Mouse (Mus musculus): ENCODE data around the gene Olfr818.
"Not testable (repeated sequence)": the region's sequence is repeated elsewhere in the genome, so short reads cannot be mapped to it uniquely, and the experiment has no call there.

The Olfr818 gene

DNA sequence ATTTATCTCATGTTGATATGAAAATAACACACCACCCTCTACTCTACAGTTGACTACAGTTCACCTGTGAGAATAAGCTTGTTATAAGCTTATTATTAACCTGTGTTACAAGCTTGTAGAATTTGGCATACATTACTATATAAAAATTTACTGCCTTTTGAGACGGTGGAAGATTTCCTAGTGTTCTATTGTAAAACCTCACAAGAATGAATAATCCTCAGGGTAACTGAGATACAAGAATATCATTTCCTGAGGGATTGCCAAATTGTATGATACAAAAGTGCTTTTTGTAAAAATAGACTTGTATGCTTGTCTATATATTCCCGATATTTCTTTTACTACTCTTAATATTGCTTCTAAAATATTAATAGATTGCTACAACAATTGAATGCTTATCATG is at the start of gene Olfr818:
Gene Olfr818, minus strand, starts transcription at position 101 of the 400 bp plus-strand sequence.
- no peak for DNase-seq (ENCODE audit: low spot score in 2 of 2)

DNA sequence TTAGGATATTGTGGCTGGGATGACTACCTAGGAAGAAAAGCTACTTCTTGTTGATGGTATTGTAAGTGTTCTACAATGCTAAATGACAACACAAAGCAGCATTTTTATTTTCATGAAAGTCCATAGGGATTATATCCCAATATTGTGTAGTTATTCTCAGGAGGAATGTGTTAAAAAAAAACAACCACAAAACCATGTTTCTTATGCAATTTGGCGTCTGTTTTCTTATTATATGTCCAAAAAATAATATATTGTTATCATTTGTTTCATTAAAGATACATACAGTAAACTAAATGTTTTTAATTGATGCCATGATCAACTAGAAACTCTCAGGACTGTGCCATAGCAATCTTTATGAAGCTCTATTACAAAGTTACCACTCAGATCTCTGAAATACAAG is 36.1 kb upstream of the Olfr818 start, which contains the start of gene Gm10310:
Gene Gm10310, minus strand, starts transcription at position 101 of the 400 bp plus-strand sequence.
- not testable (repeated sequence) for DNase-seq (ENCODE audit: low spot score in 2 of 2)

DNA sequence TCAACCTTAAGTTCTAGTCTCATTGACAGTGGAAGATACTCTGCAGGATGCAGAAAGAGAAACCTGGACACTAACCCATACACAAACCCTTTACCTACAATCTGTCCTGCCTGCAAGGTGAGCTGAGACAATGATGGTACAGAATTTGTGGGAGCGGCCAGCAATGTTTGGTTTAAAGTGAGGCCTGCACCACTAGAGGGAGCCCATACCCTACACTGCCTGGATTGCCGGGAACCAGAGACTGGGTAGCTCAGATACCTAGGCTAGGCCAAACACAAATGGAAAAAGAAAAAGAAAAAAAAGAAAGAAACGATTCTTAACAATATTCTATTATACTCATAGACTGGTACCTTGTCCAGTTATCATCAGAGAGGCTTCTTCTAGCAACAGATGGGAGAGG is 33.0 kb upstream of the Olfr818 start:
- not testable (repeated sequence) for DNase-seq (ENCODE audit: low spot score in 2 of 2)

DNA sequence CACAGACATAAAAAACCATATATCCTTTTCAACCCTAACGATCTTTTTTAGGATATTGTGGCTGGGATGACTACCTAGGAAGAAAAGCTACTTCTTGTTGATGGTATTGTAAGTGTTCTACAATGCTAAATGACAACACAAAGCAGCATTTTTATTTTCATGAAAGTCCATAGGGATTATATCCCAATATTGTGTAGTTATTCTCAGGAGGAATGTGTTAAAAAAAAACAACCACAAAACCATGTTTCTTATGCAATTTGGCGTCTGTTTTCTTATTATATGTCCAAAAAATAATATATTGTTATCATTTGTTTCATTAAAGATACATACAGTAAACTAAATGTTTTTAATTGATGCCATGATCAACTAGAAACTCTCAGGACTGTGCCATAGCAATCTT is 27.1 kb upstream of the Olfr818 start, which contains the start of gene Olfr247:
Gene Olfr247, minus strand, starts transcription at position 101 of the 400 bp plus-strand sequence.
- DNase-seq (ENCODE audit: low spot score in 2 of 2), result not testable (repeated sequence)

DNA sequence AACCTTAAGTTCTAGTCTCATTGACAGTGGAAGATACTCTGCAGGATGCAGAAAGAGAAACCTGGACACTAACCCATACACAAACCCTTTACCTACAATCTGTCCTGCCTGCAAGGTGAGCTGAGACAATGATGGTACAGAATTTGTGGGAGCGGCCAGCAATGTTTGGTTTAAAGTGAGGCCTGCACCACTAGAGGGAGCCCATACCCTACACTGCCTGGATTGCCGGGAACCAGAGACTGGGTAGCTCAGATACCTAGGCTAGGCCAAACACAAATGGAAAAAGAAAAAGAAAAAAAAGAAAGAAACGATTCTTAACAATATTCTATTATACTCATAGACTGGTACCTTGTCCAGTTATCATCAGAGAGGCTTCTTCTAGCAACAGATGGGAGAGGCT is 24.1 kb upstream of the Olfr818 start:
- DNase-seq (ENCODE audit: low spot score in 2 of 2), result not testable (repeated sequence)

DNA sequence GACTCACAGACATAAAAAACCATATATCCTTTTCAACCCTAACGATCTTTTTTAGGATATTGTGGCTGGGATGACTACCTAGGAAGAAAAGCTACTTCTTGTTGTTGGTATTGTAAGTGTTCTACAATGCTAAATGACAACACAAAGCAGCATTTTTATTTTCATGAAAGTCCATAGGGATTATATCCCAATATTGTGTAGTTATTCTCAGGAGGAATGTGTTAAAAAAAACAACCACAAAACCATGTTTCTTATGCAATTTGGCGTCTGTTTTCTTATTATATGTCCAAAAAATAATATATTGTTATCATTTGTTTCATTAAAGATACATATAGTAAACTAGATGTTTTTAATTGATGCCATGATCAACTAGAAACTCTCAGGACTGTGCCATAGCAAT is 18.3 kb upstream of the Olfr818 start, which contains the start of gene Olfr819:
Gene Olfr819, minus strand, starts transcription at position 101 of the 400 bp plus-strand sequence.
- not testable (repeated sequence) for DNase-seq (ENCODE audit: low spot score in 2 of 2)

DNA sequence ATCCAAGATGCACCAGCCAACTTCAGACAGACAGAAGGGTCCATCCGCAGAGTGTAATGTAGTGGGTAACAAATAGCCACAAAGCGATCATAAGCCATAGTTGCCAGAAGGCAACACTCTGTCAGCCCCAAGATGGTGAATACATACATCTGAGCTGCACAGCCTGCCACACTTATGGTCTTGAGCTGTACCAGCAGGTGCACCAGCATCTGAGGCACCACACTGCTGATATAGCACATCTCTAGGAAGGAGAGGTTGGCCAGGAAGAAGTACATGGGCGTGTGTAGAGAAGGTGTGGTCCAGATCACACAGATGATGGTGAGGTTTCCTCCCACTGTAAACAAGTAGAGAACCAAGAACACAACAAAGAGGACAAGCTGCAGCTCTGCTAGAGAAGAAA is 17.3 kb upstream of the Olfr818 start:
- DNase-seq (ENCODE audit: low spot score in 2 of 2), result not testable (repeated sequence)

DNA sequence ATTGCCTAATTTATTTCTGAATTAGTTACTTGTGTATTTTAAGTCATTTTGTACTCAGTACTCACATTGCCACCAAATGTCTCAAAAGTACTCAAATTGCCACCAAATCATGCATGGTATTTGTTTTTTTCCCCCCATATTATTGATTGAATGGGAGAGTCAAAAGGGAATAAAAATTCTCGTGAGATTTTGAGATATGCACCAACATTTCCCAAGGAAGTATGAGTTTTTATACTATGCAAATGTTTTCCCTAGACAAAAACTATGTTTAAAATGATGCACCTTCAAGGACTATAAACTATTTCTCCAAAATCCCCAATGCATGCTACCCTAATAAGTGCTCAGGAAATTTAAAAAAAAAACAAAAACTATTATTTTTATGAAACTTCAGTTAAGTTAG is 33.4 kb downstream of the Olfr818 start, which contains the start of gene Olfr816:
Gene Olfr816, minus strand, starts transcription at position 101 of the 400 bp plus-strand sequence.
- DNase-seq (ENCODE audit: low spot score in 2 of 2), result no peak

DNA sequence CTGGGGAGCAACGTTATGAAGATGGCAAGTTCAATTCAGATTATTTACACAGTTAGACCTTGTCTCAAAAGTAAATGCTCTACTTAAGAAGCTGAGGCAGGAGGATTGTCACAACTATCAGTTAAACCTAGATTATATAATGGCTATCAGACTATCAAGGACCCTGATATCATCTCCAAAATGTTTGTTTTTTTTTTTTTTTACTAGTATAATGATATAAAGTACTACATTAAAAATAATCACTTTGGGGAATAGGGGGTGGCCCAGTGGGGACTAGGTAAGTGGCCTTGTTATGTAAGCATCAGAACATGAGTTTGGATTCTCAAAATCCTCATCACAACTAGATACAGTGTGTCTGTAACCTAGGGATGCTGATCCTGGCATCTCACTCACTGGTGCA is 43.1 kb downstream of the Olfr818 start, which contains the start of gene Olfr815:
Gene Olfr815, minus strand, starts transcription at position 101 of the 400 bp plus-strand sequence.
- not testable (repeated sequence) for DNase-seq (ENCODE audit: low spot score in 2 of 2)
